Mouse (Mus musculus): Measurements from ENCODE around the gene Aip. TPM values are rescaled to one million over a fixed set of nuclear protein-coding genes. Genes with fewer than 3 reads are reported as not detected.
"Not testable (repeated sequence)": the region's sequence is repeated elsewhere in the genome, so short reads cannot be mapped to it uniquely, and the experiment has no call there.

The Aip gene
- polyA plus RNA-seq, 1 experiment = 53.5 TPM

DNA sequence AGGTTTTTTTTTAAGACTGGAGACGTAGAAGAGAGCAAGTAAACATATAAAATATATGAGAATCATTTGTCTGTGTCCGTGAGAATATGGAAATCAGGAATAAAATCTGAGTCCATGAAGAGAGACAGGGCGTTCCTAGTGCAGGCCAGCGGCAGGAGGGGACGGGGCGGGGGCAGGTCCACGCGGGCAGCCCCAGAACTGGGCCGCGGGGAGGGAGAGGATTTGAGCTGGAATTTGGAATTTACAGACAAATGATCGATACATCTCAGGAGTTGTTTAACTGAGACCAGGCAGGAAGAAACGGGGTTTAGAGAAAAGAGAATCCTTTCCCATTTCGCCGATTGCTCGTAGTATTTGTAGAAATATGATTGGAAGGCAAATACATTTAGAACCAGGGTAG is 55.3 kb downstream of the Aip start:
- no peak for TF ChIP-seq CTCF (IDR thresholded peaks at IDR 0.05; ENCODE audit: control insufficient read depth, insufficient read depth, low read length)
- no peak for TF ChIP-seq POLR2A (IDR thresholded peaks at IDR 0.05; ENCODE audit: borderline replicate concordance, control insufficient read depth, low read depth, low read length)
- H3K4me3 ChIP-seq (replicated peaks; ENCODE audit: control insufficient read depth, low read depth, low read length) = no peak overlapping the region
- H3K27ac ChIP-seq (ENCODE audit: control insufficient read depth, insufficient read depth, low read depth, low read length, poor library complexity) = peak overlapping the region; percentile 32; the same call in 1 of the 2 replicates
- peaks cover 2% of the 10 kb centered on the region; the same call in 1 of the 2 replicates for H3K4me1 ChIP-seq (ENCODE audit: control insufficient read depth, insufficient read depth, low read length)
- 73% methylated on average over 15 of the region's 15 CpGs for WGBS

GRCm38 (mm10) chr19:4068717-4069410 is 56.8 kb downstream of the Aip start:
- TF ChIP-seq POLR2A (IDR thresholded peaks at IDR 0.05; ENCODE audit: borderline replicate concordance, control insufficient read depth, low read depth, low read length) (no peak), CTCF (IDR thresholded peaks at IDR 0.05; ENCODE audit: control insufficient read depth, insufficient read depth, low read length) (no peak)
- WGBS = 73% methylated on average over 15 of the region's 15 CpGs
- H3K27ac ChIP-seq (ENCODE audit: control insufficient read depth, insufficient read depth, low read depth, low read length, poor library complexity) = no peak overlapping the region
- H3K4me1 ChIP-seq (ENCODE audit: control insufficient read depth, insufficient read depth, low read length) = peaks cover 2% of the 10 kb centered on the region; the same call in 1 of the 2 replicates
- no peak overlapping the region for H3K4me3 ChIP-seq (replicated peaks; ENCODE audit: control insufficient read depth, low read depth, low read length)

GRCm38 (mm10) chr19:4068242-4068641 is 57.4 kb downstream of the Aip start:
- not testable (repeated sequence) for H3K27ac ChIP-seq (ENCODE audit: control insufficient read depth, insufficient read depth, low read depth, low read length, poor library complexity); H3K4me3 ChIP-seq (replicated peaks; ENCODE audit: control insufficient read depth, low read depth, low read length); H3K4me1 ChIP-seq (ENCODE audit: control insufficient read depth, insufficient read depth, low read length)
- WGBS = 92% methylated on average over 2 of the region's 2 CpGs

- Histone ChIP-seq H3K4me3 (replicated peaks; ENCODE audit: control insufficient read depth, low read depth, low read length) (no peak overlapping the region), H3K4me1 (ENCODE audit: control insufficient read depth, insufficient read depth, low read length) (peaks cover 2% of the 10 kb centered on the region; the same call in 1 of the 2 replicates), H3K27ac (ENCODE audit: control insufficient read depth, insufficient read depth, low read depth, low read length, poor library complexity) (no peak overlapping the region)
- TF ChIP-seq CTCF (IDR thresholded peaks at IDR 0.05; ENCODE audit: control insufficient read depth, insufficient read depth, low read length) = no peak
Measured at GRCm38 (mm10) chr19:4066877-4067276, 58.8 kb downstream of the Aip start.

DNA sequence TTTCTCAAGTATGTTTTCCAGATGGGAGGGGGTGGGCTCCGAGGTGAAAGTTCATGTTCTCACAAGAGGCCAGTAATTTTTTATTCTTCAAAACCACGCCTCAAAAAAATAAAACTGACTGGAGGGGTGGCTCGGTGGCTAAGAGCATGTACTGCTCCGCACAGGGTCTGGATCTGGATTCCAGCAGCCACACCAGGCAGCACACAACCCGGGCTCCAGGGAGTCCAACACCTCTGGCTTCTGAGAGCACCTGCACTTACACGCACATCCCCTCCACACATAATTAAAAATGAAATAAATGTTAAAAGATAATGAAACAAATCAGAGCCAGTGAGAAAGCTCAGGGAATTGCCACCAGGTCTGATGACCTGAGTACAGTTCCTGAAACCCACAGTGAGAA is 59.4 kb downstream of the Aip start:
- no peak for TF ChIP-seq POLR2A (IDR thresholded peaks at IDR 0.05; ENCODE audit: borderline replicate concordance, control insufficient read depth, low read depth, low read length)
- TF ChIP-seq CTCF (IDR thresholded peaks at IDR 0.05; ENCODE audit: control insufficient read depth, insufficient read depth, low read length) = no peak
- peak overlapping the region; percentile 81 for H3K27ac ChIP-seq (ENCODE audit: control insufficient read depth, insufficient read depth, low read depth, low read length, poor library complexity)
- H3K4me1 ChIP-seq (ENCODE audit: control insufficient read depth, insufficient read depth, low read length) = peaks cover 2% of the 10 kb centered on the region; the same call in 1 of the 2 replicates
- 48% methylated on average over 6 of the region's 6 CpGs for WGBS
- no peak overlapping the region for H3K4me3 ChIP-seq (replicated peaks; ENCODE audit: control insufficient read depth, low read depth, low read length)

- H3K4me3 ChIP-seq (replicated peaks; ENCODE audit: control insufficient read depth, low read depth, low read length); H3K4me1 ChIP-seq (ENCODE audit: control insufficient read depth, insufficient read depth, low read length); H3K27ac ChIP-seq (ENCODE audit: control insufficient read depth, insufficient read depth, low read depth, low read length, poor library complexity): not testable (repeated sequence)
- 9% methylated on average over 7 of the region's 11 CpGs for WGBS
Measured at GRCm38 (mm10) chr19:4064501-4064900, 61.2 kb downstream of the Aip start.

Other genes starting within 250 kb of the Aip start
- 116 and 292 TPM in 2 replicates for gene Tcirg1, start 218.7 kb downstream of the Aip start, polyA plus RNA-seq (2011; ENCODE audit: insufficient read depth, insufficient read length, low replicate concordance, missing spikeins)
- 41.6 and 58.3 TPM in 2 replicates for gene Ndufs8, start 213.1 kb downstream of the Aip start, polyA plus RNA-seq (2011; ENCODE audit: insufficient read depth, insufficient read length, low replicate concordance, missing spikeins)
- gene Aldh3b1, start 196.1 kb downstream of the Aip start, polyA plus RNA-seq (2011; ENCODE audit: insufficient read depth, insufficient read length, low replicate concordance, missing spikeins) = 12.7 and 47.1 TPM in 2 replicates
- gene Unc93b1, start 190.7 kb downstream of the Aip start, polyA plus RNA-seq (2011; ENCODE audit: insufficient read depth, insufficient read length, low replicate concordance, missing spikeins) = 80.1 and 177 TPM in 2 replicates
- 1.6 and 4.4 TPM in 2 replicates for gene Aldh3b3, start 167.2 kb downstream of the Aip start, polyA plus RNA-seq (2011; ENCODE audit: insufficient read depth, insufficient read length, low replicate concordance, missing spikeins)
- 2.4 and 4.2 TPM in 2 replicates for gene Aldh3b2, start 153.5 kb downstream of the Aip start, polyA plus RNA-seq (2011; ENCODE audit: insufficient read depth, insufficient read length, low replicate concordance, missing spikeins)
- gene Acy3, start 139.3 kb downstream of the Aip start, polyA plus RNA-seq (2011; ENCODE audit: insufficient read depth, insufficient read length, low replicate concordance, missing spikeins) = 5.1 and 10.7 TPM in 2 replicates
- gene Tbx10, start 133.1 kb downstream of the Aip start, polyA plus RNA-seq (2011; ENCODE audit: insufficient read depth, insufficient read length, low replicate concordance, missing spikeins) = not detected in 2 replicates
- 9.7 and 18.1 TPM in 2 replicates for gene Nudt8, start 125.3 kb downstream of the Aip start, polyA plus RNA-seq (2011; ENCODE audit: insufficient read depth, insufficient read length, low replicate concordance, missing spikeins)
- 1.7 and 2.0 TPM in 2 replicates for gene Gm49405, start 125.2 kb downstream of the Aip start, polyA plus RNA-seq (2011; ENCODE audit: insufficient read depth, insufficient read length, low replicate concordance, missing spikeins)
- gene Doc2g, start 122.5 kb downstream of the Aip start, polyA plus RNA-seq (2011; ENCODE audit: insufficient read depth, insufficient read length, low replicate concordance, missing spikeins) = 5.2 and 7.8 TPM in 2 replicates
- 61.7 and 118 TPM in 2 replicates for gene Ndufv1, start 113.1 kb downstream of the Aip start, polyA plus RNA-seq (2011; ENCODE audit: insufficient read depth, insufficient read length, low replicate concordance, missing spikeins)
- 125 and 187 TPM in 2 replicates for gene Gstp1, start 87.9 kb downstream of the Aip start, polyA plus RNA-seq (2011; ENCODE audit: insufficient read depth, insufficient read length, low replicate concordance, missing spikeins)
- 21.6 TPM in 1 of 2 replicates, not detected in the other for gene Gstp2, start 79.8 kb downstream of the Aip start, polyA plus RNA-seq (2011; ENCODE audit: insufficient read depth, insufficient read length, low replicate concordance, missing spikeins)
- 13.5 and 18.0 TPM in 2 replicates for gene Gstp3, start 66.3 kb downstream of the Aip start, polyA plus RNA-seq (2011; ENCODE audit: insufficient read depth, insufficient read length, low replicate concordance, missing spikeins)
- not detected in 2 replicates for gene Cabp2, start 44.3 kb downstream of the Aip start, polyA plus RNA-seq (2011; ENCODE audit: insufficient read depth, insufficient read length, low replicate concordance, missing spikeins)
- gene Cdk2ap2, start 28.7 kb downstream of the Aip start, polyA plus RNA-seq (2011; ENCODE audit: insufficient read depth, insufficient read length, low replicate concordance, missing spikeins) = 93.3 and 143 TPM in 2 replicates
- gene Pitpnm1, start 25.9 kb downstream of the Aip start, polyA plus RNA-seq (2011; ENCODE audit: insufficient read depth, insufficient read length, low replicate concordance, missing spikeins) = 72.3 and 159 TPM in 2 replicates
- gene Gpr152, start 13.9 kb upstream of the Aip start, polyA plus RNA-seq (2011; ENCODE audit: insufficient read depth, insufficient read length, low replicate concordance, missing spikeins) = not detected in 2 replicates
- gene Cabp4, start 18.2 kb upstream of the Aip start, polyA plus RNA-seq (2011; ENCODE audit: insufficient read depth, insufficient read length, low replicate concordance, missing spikeins) = 0.29 and 0.60 TPM in 2 replicates
- gene Coro1b, start 22.8 kb upstream of the Aip start, polyA plus RNA-seq (2011; ENCODE audit: insufficient read depth, insufficient read length, low replicate concordance, missing spikeins) = 75.8 and 114 TPM in 2 replicates
- 27.6 and 60.8 TPM in 2 replicates for gene Ptprcap, start 27.7 kb upstream of the Aip start, polyA plus RNA-seq (2011; ENCODE audit: insufficient read depth, insufficient read length, low replicate concordance, missing spikeins)
- 51.8 and 86.1 TPM in 2 replicates for gene Rps6kb2, start 37.5 kb upstream of the Aip start, polyA plus RNA-seq (2011; ENCODE audit: insufficient read depth, insufficient read length, low replicate concordance, missing spikeins)
- 23.3 and 52.9 TPM in 2 replicates for gene Carns1, start 49.6 kb upstream of the Aip start, polyA plus RNA-seq (2011; ENCODE audit: insufficient read depth, insufficient read length, low replicate concordance, missing spikeins)
- 64.3 and 168 TPM in 2 replicates for gene Tbc1d10c, start 65.4 kb upstream of the Aip start, polyA plus RNA-seq (2011; ENCODE audit: insufficient read depth, insufficient read length, low replicate concordance, missing spikeins)
- 121 and 204 TPM in 2 replicates for gene Ppp1ca, start 66.2 kb upstream of the Aip start, polyA plus RNA-seq (2011; ENCODE audit: insufficient read depth, insufficient read length, low replicate concordance, missing spikeins)
- gene Rad9a, start 75.8 kb upstream of the Aip start, polyA plus RNA-seq (2011; ENCODE audit: insufficient read depth, insufficient read length, low replicate concordance, missing spikeins) = 24.2 and 39.8 TPM in 2 replicates
- 10.3 and 25.4 TPM in 2 replicates for gene Clcf1, start 88.4 kb upstream of the Aip start, polyA plus RNA-seq (2011; ENCODE audit: insufficient read depth, insufficient read length, low replicate concordance, missing spikeins)
- not detected in 2 replicates for gene AC109138.7, start 88.5 kb upstream of the Aip start, polyA plus RNA-seq (2011; ENCODE audit: insufficient read depth, insufficient read length, low replicate concordance, missing spikeins)
- 31.7 and 54.7 TPM in 2 replicates for gene Pold4, start 106.0 kb upstream of the Aip start, polyA plus RNA-seq (2011; ENCODE audit: insufficient read depth, insufficient read length, low replicate concordance, missing spikeins)
- gene Ssh3, start 143.3 kb upstream of the Aip start, polyA plus RNA-seq (2011; ENCODE audit: insufficient read depth, insufficient read length, low replicate concordance, missing spikeins) = 16.9 and 20.7 TPM in 2 replicates
- gene Ankrd13d, start 157.3 kb upstream of the Aip start, polyA plus RNA-seq (2011; ENCODE audit: insufficient read depth, insufficient read length, low replicate concordance, missing spikeins) = 8.4 and 53.2 TPM in 2 replicates
- gene Grk2, start 180.4 kb upstream of the Aip start, polyA plus RNA-seq (2011; ENCODE audit: insufficient read depth, insufficient read length, low replicate concordance, missing spikeins) = 153 and 243 TPM in 2 replicates